Comparison of ENCODE assay signal across 22 mouse cellular contexts in the genomic region with DNA sequence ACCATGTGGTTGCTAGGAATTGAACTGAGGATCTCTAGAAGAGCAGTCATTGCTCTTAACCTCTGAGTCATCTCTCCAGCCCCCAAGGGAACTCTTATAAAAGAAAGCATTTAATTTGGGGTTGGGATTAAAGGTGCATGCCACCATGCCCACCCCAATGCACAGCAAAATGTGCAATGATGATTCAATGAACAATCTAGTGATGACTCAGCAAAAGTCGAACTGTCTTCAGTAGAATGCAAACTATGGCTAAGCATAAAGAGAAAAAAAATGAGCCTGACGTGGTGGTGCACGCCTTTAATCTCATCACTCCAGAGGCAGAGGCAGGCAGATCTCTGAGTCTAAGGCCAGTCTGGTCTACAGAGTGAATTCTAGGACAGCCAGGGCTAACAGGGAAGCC. TPM values are rescaled to one million over a fixed set of nuclear protein-coding genes. Genes with fewer than 3 reads are reported as not detected.
DNase-seq lines count a peak whose midpoint lies in the region; TF ChIP-seq lines count a peak whose summit lies in the region.
"Had no signal": no experiment of that assay in that cellular context is flagged by ENCODE, and none has a peak within 500 bp of the region (broad histone marks: within the 10 kb centered on the region; RNA-seq: fewer than 3 reads in every experiment).

No protein-coding gene starts in this region.

- DNase-seq in 3T3-L1 (ENCODE audit: low read depth, low spot score) (peak; percentile 28), ES-E14 (ENCODE audit: low read depth, low spot score) (no peak), NIH3T3 (ENCODE audit: low read depth) (peak; percentile 8)
- DNase-seq in thymus, postnatal 10 days (ENCODE audit: low spot score in 2 of 2): no peak
- no peak for DNase-seq in adrenal gland, adult 2 months
- DNase-seq: adrenal gland, adult 8-10 months; adrenal gland, postnatal 14 days; adrenal gland, postnatal 36 days; cerebellum, adult 11-12 months; cerebellum, adult 2 months; cerebellum, adult 9-10 months; cerebellum, postnatal 10 days; cerebellum, postnatal 25 days; forebrain, postnatal 0 days had no signal

- H3K36me3 ChIP-seq in ES-E14 (ENCODE audit: control insufficient read depth, insufficient read depth, low read length, poor library complexity, severe bottlenecking): no peaks in the 10 kb centered on the region
- H3K36me3 ChIP-seq: embryonic facial prominence, embryonic 10.5 days; embryonic facial prominence, embryonic 12.5 days; forebrain, embryonic 15.5 days had no signal

- in situ Hi-C loops in ES-E14 (cut with MboI; ENCODE audit: low sequenced_read_pairs in 2 of 2, unreplicated experiment in 2 of 2): no loop called here

- H3K9me3 ChIP-seq in ES-E14 (ENCODE audit: control insufficient read depth, insufficient read depth, low read depth, low read length): no peaks in the 10 kb centered on the region

- no peak overlapping the region for H3K4me3 ChIP-seq in ES-E14 (ENCODE audit: insufficient read depth in 1 of 2, low read depth in 1 of 2, low read length in 2 of 2, poor library complexity in 1 of 2, severe bottlenecking in 1 of 2)
- H3K4me3 ChIP-seq: embryonic facial prominence, embryonic 10.5 days; embryonic facial prominence, embryonic 12.5 days; forebrain, embryonic 13.5 days; forebrain, embryonic 15.5 days had no signal

- H3K4me1 ChIP-seq in ES-E14 (ENCODE audit: control insufficient read depth in 2 of 2, insufficient read depth in 2 of 2, low read length in 2 of 2, poor library complexity in 1 of 2): no peaks in the 10 kb centered on the region; a peak in 1 of 4 replicates
- H3K4me1 ChIP-seq: embryonic facial prominence, embryonic 12.5 days; forebrain, embryonic 13.5 days; forebrain, embryonic 15.5 days had no signal

- no peak overlapping the region for H3K27ac ChIP-seq in ES-E14 (ENCODE audit: insufficient read depth, low read depth, low read length, poor library complexity, severe bottlenecking)
- H3K27ac ChIP-seq: embryonic facial prominence, embryonic 10.5 days; embryonic facial prominence, embryonic 12.5 days; forebrain, embryonic 13.5 days; forebrain, embryonic 15.5 days had no signal

- H3K9ac ChIP-seq in ES-E14 (ENCODE audit: insufficient read depth, low read depth, low read length, poor library complexity, severe bottlenecking): no peak overlapping the region
- H3K9ac ChIP-seq: embryonic facial prominence, embryonic 12.5 days; forebrain, embryonic 13.5 days; forebrain, embryonic 15.5 days; forebrain, postnatal 0 days had no signal

TF ChIP-seq in ES-E14, 5 proteins besides CTCF, POLR2A, EP300 and RAD21:
- TF ChIP-seq CHD2 (IDR thresholded peaks at IDR 0.05; ENCODE audit: low read depth, low read length) (no peak), MAFK (IDR thresholded peaks at IDR 0.05; ENCODE audit: insufficient read depth, low read depth, low read length) (peak; percentile 75), ZC3H11A (IDR thresholded peaks at IDR 0.05; ENCODE audit: borderline replicate concordance, low read depth, low read length) (no peak), ZNF384 (IDR thresholded peaks at IDR 0.05; ENCODE audit: low read depth, low read length) (no peak)

RNA-seq across cellular contexts. Expression of a gene that starts 7.2 kb away (rescaled TPM):
- 40.2 and 54.5 TPM in 2 replicates for total RNA-seq in ES-E14 (2012; rRNA removed)
- total RNA-seq in adrenal gland, adult 2 months (2021): 10 to 100 TPM; 16.8 to 23.0 TPM
- polyA plus RNA-seq in adrenal gland, adult 2 months (2012; rRNA removed): 34.1 and 35.0 TPM in 2 replicates

RNA-seq across cellular contexts. Expression of a gene that starts 9.5 kb away (rescaled TPM):
- total RNA-seq in ES-E14 (2012; rRNA removed): 0.11 TPM in 1 of 2 replicates, not detected in the other
- total RNA-seq in adrenal gland, adult 2 months (2021): not detected
- 0.09 TPM in 1 of 2 replicates, not detected in the other for polyA plus RNA-seq in adrenal gland, adult 2 months (2012; rRNA removed)
- total RNA-seq: adrenal gland, adult 8-10 months; adrenal gland, postnatal 14 days; adrenal gland, postnatal 36 days; forebrain, postnatal 0 days had no signal
- polyA plus RNA-seq: C2C12; cortical plate, adult 2 months; embryonic facial prominence, embryonic 10.5 days; embryonic facial prominence, embryonic 12.5 days; embryonic facial prominence, embryonic 14.5 days; forebrain, embryonic 11.5 days; forebrain, embryonic 13.5 days; forebrain, embryonic 15.5 days; forebrain, postnatal 0 days had no signal

RNA-seq across cellular contexts. Expression of a gene that starts 12.7 kb away (rescaled TPM):
- total RNA-seq in ES-E14 (2012; rRNA removed): 6.4 and 20.1 TPM in 2 replicates
- not detected for total RNA-seq in adrenal gland, adult 2 months (2021)
- 0.08 TPM in 1 of 2 replicates, not detected in the other for polyA plus RNA-seq in adrenal gland, adult 2 months (2012; rRNA removed)
- total RNA-seq: adrenal gland, postnatal 14 days; adrenal gland, postnatal 36 days; forebrain, postnatal 0 days had no signal
- polyA plus RNA-seq: C2C12; cerebellum, adult 2 months; embryonic facial prominence, embryonic 10.5 days; embryonic facial prominence, embryonic 12.5 days; embryonic facial prominence, embryonic 14.5 days; forebrain, embryonic 13.5 days; forebrain, postnatal 0 days had no signal

RNA-seq across cellular contexts. Expression of a gene that starts 31.8 kb away (rescaled TPM):
- 36.4 and 39.1 TPM in 2 replicates for total RNA-seq in ES-E14 (2012; rRNA removed)
- total RNA-seq in adrenal gland, adult 2 months (2021): 10 to 100 TPM; 18.7 to 23.3 TPM
- polyA plus RNA-seq in adrenal gland, adult 2 months (2012; rRNA removed): 32.7 and 36.3 TPM in 2 replicates

Comparison
In these comparisons a context has a peak if more than half of its experiments do, and no peak if none do; other contexts are left out.
1. DNase-seq: peak in 3T3-L1 (single experiment) and NIH3T3 (single experiment); none in ES-E14 (single experiment), thymus, postnatal 10 days (0 of 2) and adrenal gland, adult 2 months (single experiment).